Mouse (Mus musculus): ENCODE data around the gene Kcnj4. TPM values are rescaled to one million over a fixed set of nuclear protein-coding genes. Genes with fewer than 3 reads are reported as not detected.

Kcnj4 gene
- polyA plus RNA-seq, 1 experiment from 2014 or later: 0.07 TPM

- Histone ChIP-seq H3K4me3 (ENCODE audit: low read depth, low read length) (no peak overlapping the region), H3K4me1 (ENCODE audit: control insufficient read depth, insufficient read depth, low read length) (no peaks in the 10 kb centered on the region), H3K9ac (ENCODE audit: low read depth, low read length) (no peak overlapping the region), H3K4me2 (ENCODE audit: low read depth, low read length) (no peak overlapping the region), H3K27me3 (replicated peaks; ENCODE audit: control insufficient read depth, insufficient read depth, low read length) (no peaks in the 10 kb centered on the region), H3K36me3 (ENCODE audit: control insufficient read depth, insufficient read depth, low read length) (peaks cover 99% of the 10 kb centered on the region), H3K27ac (replicated peaks; ENCODE audit: low read depth, low read length) (no peak overlapping the region), H3K9me3 (ENCODE audit: control insufficient read depth, low read length) (no peaks in the 10 kb centered on the region)
- WGBS: 89% methylated on average over 3 of the region's 3 CpGs
- DNase-seq (ENCODE audit: low spot score) (no peak), ATAC-seq (ENCODE audit: low read depth) (no peak)
Measured at GRCm38 (mm10) chr15:79533796-79534195, 28.8 kb upstream of the Kcnj4 start.

- H3K27me3 ChIP-seq (replicated peaks; ENCODE audit: control insufficient read depth, insufficient read depth, low read length): no peaks in the 10 kb centered on the region
- no peak overlapping the region for H3K4me3 ChIP-seq (ENCODE audit: low read depth, low read length)
- H3K4me1 ChIP-seq (ENCODE audit: control insufficient read depth, insufficient read depth, low read length): no peaks in the 10 kb centered on the region
- H3K4me2 ChIP-seq (ENCODE audit: low read depth, low read length): no peak overlapping the region
- ATAC-seq (ENCODE audit: low read depth) (no peak; the same call in 1 of the 2 replicates), DNase-seq (ENCODE audit: low spot score) (no peak)
- H3K9me3 ChIP-seq (ENCODE audit: control insufficient read depth, low read length): no peaks in the 10 kb centered on the region
- peaks cover 98% of the 10 kb centered on the region for H3K36me3 ChIP-seq (ENCODE audit: control insufficient read depth, insufficient read depth, low read length)
- no peak overlapping the region for H3K27ac ChIP-seq (replicated peaks; ENCODE audit: low read depth, low read length)
- WGBS: 71% methylated on average over 7 of the region's 7 CpGs
- H3K9ac ChIP-seq (ENCODE audit: low read depth, low read length): no peak overlapping the region
Measured at GRCm38 (mm10) chr15:79529935-79530334, 24.9 kb upstream of the Kcnj4 start.

- Histone ChIP-seq H3K9me3 (ENCODE audit: control insufficient read depth, low read length) (no peaks in the 10 kb centered on the region), H3K4me1 (ENCODE audit: control insufficient read depth, insufficient read depth, low read length) (no peaks in the 10 kb centered on the region), H3K27ac (replicated peaks; ENCODE audit: low read depth, low read length) (no peak overlapping the region), H3K27me3 (replicated peaks; ENCODE audit: control insufficient read depth, insufficient read depth, low read length) (no peaks in the 10 kb centered on the region), H3K4me3 (ENCODE audit: low read depth, low read length) (no peak overlapping the region), H3K36me3 (ENCODE audit: control insufficient read depth, insufficient read depth, low read length) (peaks cover 94% of the 10 kb centered on the region), H3K9ac (ENCODE audit: low read depth, low read length) (no peak overlapping the region), H3K4me2 (ENCODE audit: low read depth, low read length) (no peak overlapping the region)
- 59% methylated on average over 5 of the region's 5 CpGs for WGBS
- ATAC-seq (ENCODE audit: low read depth) (peak; percentile 21), DNase-seq (ENCODE audit: low spot score) (no peak)
Measured at GRCm38 (mm10) chr15:79527991-79528639, 23.1 kb upstream of the Kcnj4 start.

- DNase-seq (ENCODE audit: low spot score): no peak
- 83% methylated on average over 4 of the region's 4 CpGs for WGBS
- no peak overlapping the region for H3K4me2 ChIP-seq (ENCODE audit: low read depth, low read length)
- no peak overlapping the region for H3K27ac ChIP-seq (replicated peaks; ENCODE audit: low read depth, low read length)
- no peak overlapping the region for H3K9ac ChIP-seq (ENCODE audit: low read depth, low read length)
- ATAC-seq (ENCODE audit: low read depth): no peak
- no peak overlapping the region for H3K4me3 ChIP-seq (ENCODE audit: low read depth, low read length)
- no peaks in the 10 kb centered on the region for H3K27me3 ChIP-seq (replicated peaks; ENCODE audit: control insufficient read depth, insufficient read depth, low read length)
- H3K9me3 ChIP-seq (ENCODE audit: control insufficient read depth, low read length): no peaks in the 10 kb centered on the region
- no peaks in the 10 kb centered on the region for H3K4me1 ChIP-seq (ENCODE audit: control insufficient read depth, insufficient read depth, low read length)
- H3K36me3 ChIP-seq (ENCODE audit: control insufficient read depth, insufficient read depth, low read length): peaks cover 95% of the 10 kb centered on the region
Measured at GRCm38 (mm10) chr15:79527192-79527591, 22.2 kb upstream of the Kcnj4 start.

- H3K4me3 ChIP-seq (ENCODE audit: low read depth, low read length): no peak overlapping the region
- H3K4me2 ChIP-seq (ENCODE audit: low read depth, low read length): no peak overlapping the region
- H3K4me1 ChIP-seq (ENCODE audit: control insufficient read depth, insufficient read depth, low read length): no peaks in the 10 kb centered on the region
- ATAC-seq (ENCODE audit: low read depth) (no peak), DNase-seq (ENCODE audit: low spot score) (no peak)
- H3K27ac ChIP-seq (replicated peaks; ENCODE audit: low read depth, low read length): 0 out of 2 replicates have a peak overlapping the region, but pooled peaks have one; percentile 28
- WGBS: 51% methylated on average over 9 of the region's 9 CpGs
- H3K9ac ChIP-seq (ENCODE audit: low read depth, low read length): no peak overlapping the region
- H3K36me3 ChIP-seq (ENCODE audit: control insufficient read depth, insufficient read depth, low read length): peaks cover 86% of the 10 kb centered on the region
- no peaks in the 10 kb centered on the region for H3K27me3 ChIP-seq (replicated peaks; ENCODE audit: control insufficient read depth, insufficient read depth, low read length)
- H3K9me3 ChIP-seq (ENCODE audit: control insufficient read depth, low read length): no peaks in the 10 kb centered on the region
Measured at GRCm38 (mm10) chr15:79525979-79526768, 21.1 kb upstream of the Kcnj4 start.

GRCm38 (mm10) chr15:79525564-79525963 is 20.5 kb upstream of the Kcnj4 start:
- Histone ChIP-seq H3K9ac (ENCODE audit: low read depth, low read length) (no peak overlapping the region), H3K27ac (replicated peaks; ENCODE audit: low read depth, low read length) (no peak overlapping the region; the same call in 1 of the 2 replicates), H3K4me3 (ENCODE audit: low read depth, low read length) (no peak overlapping the region), H3K9me3 (ENCODE audit: control insufficient read depth, low read length) (no peaks in the 10 kb centered on the region), H3K4me1 (ENCODE audit: control insufficient read depth, insufficient read depth, low read length) (no peaks in the 10 kb centered on the region), H3K4me2 (ENCODE audit: low read depth, low read length) (no peak overlapping the region), H3K27me3 (replicated peaks; ENCODE audit: control insufficient read depth, insufficient read depth, low read length) (no peaks in the 10 kb centered on the region), H3K36me3 (ENCODE audit: control insufficient read depth, insufficient read depth, low read length) (peaks cover 80% of the 10 kb centered on the region)
- 88% methylated on average over 5 of the region's 5 CpGs for whole genome bisulfite sequencing
- no peak for DNase-seq (ENCODE audit: low spot score)
- no peak for ATAC-seq (ENCODE audit: low read depth)

- DNase-seq (ENCODE audit: low spot score): no peak
- Histone ChIP-seq H3K9me3 (ENCODE audit: control insufficient read depth, low read length) (no peaks in the 10 kb centered on the region), H3K4me3 (ENCODE audit: low read depth, low read length) (no peak overlapping the region), H3K27ac (replicated peaks; ENCODE audit: low read depth, low read length) (no peak overlapping the region), H3K36me3 (ENCODE audit: control insufficient read depth, insufficient read depth, low read length) (peaks cover 21% of the 10 kb centered on the region), H3K9ac (ENCODE audit: low read depth, low read length) (no peak overlapping the region), H3K4me1 (ENCODE audit: control insufficient read depth, insufficient read depth, low read length) (0 out of 2 replicates have a peak, but pooled peaks cover 3% of the 10 kb centered on the region), H3K27me3 (replicated peaks; ENCODE audit: control insufficient read depth, insufficient read depth, low read length) (peaks cover 5% of the 10 kb centered on the region), H3K4me2 (ENCODE audit: low read depth, low read length) (no peak overlapping the region)
- 51% methylated on average over 13 of the region's 16 CpGs for WGBS
- ATAC-seq (ENCODE audit: low read depth): no peak
Measured at GRCm38 (mm10) chr15:79519400-79520220, 14.6 kb upstream of the Kcnj4 start.

- no peak overlapping the region for H3K9ac ChIP-seq (ENCODE audit: low read depth, low read length)
- peak overlapping the region; percentile 83 for H3K4me2 ChIP-seq (ENCODE audit: low read depth, low read length)
- ATAC-seq (ENCODE audit: low read depth) (no peak), DNase-seq (ENCODE audit: low spot score) (no peak)
- peaks cover 15% of the 10 kb centered on the region for H3K27me3 ChIP-seq (replicated peaks; ENCODE audit: control insufficient read depth, insufficient read depth, low read length)
- 0 out of 2 replicates have a peak, but pooled peaks cover 3% of the 10 kb centered on the region for H3K4me1 ChIP-seq (ENCODE audit: control insufficient read depth, insufficient read depth, low read length)
- no peak overlapping the region for H3K4me3 ChIP-seq (ENCODE audit: low read depth, low read length)
- peaks cover 14% of the 10 kb centered on the region for H3K36me3 ChIP-seq (ENCODE audit: control insufficient read depth, insufficient read depth, low read length)
- 81% methylated on average over 3 of the region's 3 CpGs for WGBS
- H3K27ac ChIP-seq (replicated peaks; ENCODE audit: low read depth, low read length): no peak overlapping the region
- no peaks in the 10 kb centered on the region for H3K9me3 ChIP-seq (ENCODE audit: control insufficient read depth, low read length)
Measured at GRCm38 (mm10) chr15:79518571-79518970, 13.5 kb upstream of the Kcnj4 start.
